Mouse (Mus musculus): ENCODE measurements at regions not wholly inside any gene's neighbourhood (a gene's known extent, or its start where the extent isn't known, plus 50 kb on each side); places are given as distances from the start of the nearest gene placed in this dataset.

GRCm38 (mm10) chr5:129420981-129421380 is 80.0 kb upstream of the Sfswap start:
- DNase-seq (ENCODE audit: low read depth, low spot score), result no peak

GRCm38 (mm10) chr5:129429897-129430296 is 71.1 kb upstream of the Sfswap start:
- no peak for DNase-seq (ENCODE audit: low read depth, low spot score)

DNA sequence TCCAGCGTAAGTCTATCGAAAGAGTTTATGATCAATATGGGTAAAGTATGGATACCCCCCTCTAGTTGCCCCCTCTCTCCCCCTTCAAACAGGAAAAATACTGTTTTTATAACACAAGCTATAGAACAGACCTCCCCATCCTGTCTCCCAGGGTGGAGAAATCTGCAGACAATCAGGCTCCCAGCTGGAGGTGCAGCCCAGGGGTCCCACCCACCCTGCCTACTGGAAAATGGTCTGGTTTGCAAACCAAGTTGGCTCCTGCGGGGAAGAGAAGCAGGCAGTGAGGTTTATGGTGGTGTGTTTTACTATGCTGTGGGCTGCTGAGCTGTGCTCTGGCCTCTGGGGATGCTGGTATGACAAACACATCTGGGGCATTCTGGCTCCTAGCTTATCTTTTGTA is 70.7 kb upstream of the Sfswap start:
- DNase-seq (ENCODE audit: low read depth, low spot score), result no peak

DNA sequence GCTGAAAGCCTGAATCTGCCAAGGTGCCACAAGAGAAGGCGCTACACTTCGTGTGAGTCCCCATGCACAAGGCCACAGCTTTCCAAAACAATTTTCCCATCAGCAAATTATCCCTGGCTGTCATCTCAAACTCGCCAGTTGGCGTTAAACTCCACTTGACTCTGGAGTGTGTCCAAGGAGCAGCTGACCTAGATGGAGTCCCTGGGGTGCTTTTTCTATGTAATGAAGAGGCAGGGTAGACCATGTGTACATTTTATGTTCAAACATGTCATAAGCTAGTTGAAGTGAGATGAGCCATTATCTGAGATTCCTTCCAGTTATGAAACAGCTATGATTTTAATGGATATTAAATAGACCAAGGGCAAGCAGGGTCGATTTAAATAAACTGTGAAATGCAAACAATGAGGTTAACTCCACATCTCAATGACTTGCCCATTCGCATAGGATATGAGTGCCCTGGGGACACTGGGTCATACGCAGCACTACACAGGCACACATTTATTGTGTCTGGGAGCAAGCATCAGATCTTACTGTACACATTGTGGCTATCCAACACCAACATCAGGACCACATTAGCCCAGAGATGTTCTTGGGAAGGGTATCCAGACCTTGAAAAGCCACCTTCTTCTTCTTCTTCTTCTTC is 51.0 kb upstream of the Sfswap start:
- DNase-seq (ENCODE audit: low read depth, low spot score), result no peak
